Mouse (Mus musculus) lung, adult 18-20 months (tissue): ENCODE measurements around the gene Nagpa.

Source experiments
- DNase-seq, 2 experiments: peaks; one replicate each; pipeline ENCODE4 v3.0.0; 2022; ENCODE audit warnings: mixed read lengths in 2 of 2

The Nagpa gene

GRCm38 (mm10) chr16:5186234-5186633, 17.6 kb downstream of the Nagpa start:
- no peak for DNase-seq

- DNase-seq, result peak in 1 of 2 experiments; percentile 9
Measured at GRCm38 (mm10) chr16:5185691-5186090, 18.1 kb downstream of the Nagpa start.

DNA sequence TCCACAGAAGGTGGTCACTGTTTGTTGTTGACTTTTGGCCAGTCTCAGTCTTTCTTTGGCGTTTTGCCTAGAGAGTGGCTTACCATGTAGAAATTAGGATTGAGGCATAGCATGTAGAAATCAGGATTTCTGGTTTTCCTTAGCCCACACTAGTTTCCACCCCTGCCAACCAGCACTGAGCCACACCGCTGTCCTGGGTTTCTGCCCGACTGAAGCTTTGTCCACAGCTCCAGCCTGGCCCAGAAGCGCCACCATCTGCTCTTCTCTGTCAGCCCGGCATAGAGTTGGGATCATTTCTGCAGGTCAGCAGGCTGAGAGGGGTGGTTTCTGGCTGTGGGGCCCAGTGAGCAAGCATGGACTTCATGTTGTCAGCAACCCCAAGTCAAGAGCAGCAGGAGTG, 18.9 kb downstream of the Nagpa start:
- no peak for DNase-seq

GRCm38 (mm10) chr16:5184101-5184500, 19.7 kb downstream of the Nagpa start:
- DNase-seq, result no peak

DNA sequence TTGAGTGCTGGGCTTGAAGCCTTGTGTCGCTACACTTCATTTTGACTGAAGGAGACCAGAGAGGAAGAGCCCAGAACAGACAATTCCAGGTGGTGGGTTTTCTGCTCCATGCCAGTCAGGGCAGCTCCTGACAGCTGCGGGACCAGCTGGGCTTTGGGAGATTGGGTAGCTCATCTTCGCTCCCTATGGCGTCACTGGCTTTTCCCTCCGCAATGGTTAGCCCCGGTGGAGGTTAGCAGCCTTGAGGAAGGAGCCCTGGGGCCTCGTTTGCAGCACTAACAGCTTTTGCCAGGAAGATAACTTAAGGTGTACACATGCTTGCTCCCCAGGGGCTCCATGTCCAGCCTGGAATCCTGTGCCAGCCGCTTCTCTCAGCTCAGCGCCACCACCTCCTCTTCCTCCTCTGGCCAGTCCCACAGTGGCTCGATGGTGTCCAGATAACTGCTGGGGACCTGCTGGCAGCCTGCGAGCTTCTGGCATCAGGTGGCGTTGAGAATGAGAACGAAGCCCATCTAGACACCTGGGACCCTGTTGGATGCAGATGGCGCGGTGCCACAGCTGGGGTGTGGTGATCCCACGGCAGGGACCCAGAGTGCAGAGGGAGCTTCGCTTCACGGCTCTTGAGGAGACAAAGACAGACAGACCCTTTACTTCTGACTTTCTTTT, 20.4 kb downstream of the Nagpa start:
- no peak for DNase-seq

DNA sequence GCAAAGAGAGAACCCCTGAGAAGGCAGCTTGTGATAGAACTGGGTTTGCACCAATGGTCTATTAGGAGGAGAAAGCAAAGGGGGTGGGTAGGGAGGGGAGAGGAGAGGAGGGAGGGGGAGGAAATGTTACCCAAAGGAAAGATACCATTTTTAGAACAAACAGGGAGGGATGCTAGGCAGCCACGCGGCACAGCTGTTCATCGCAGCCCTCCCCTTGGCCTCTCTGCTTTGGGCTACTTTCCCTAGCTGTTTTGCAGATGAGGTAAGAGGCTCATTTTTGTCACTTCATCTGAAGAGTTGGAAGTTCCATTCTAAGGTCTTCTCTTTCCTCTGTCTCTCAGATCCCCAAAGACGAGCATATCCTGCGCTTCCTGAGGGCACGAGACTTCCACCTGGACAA, 31.2 kb downstream of the Nagpa start:
- no peak for DNase-seq

DNA sequence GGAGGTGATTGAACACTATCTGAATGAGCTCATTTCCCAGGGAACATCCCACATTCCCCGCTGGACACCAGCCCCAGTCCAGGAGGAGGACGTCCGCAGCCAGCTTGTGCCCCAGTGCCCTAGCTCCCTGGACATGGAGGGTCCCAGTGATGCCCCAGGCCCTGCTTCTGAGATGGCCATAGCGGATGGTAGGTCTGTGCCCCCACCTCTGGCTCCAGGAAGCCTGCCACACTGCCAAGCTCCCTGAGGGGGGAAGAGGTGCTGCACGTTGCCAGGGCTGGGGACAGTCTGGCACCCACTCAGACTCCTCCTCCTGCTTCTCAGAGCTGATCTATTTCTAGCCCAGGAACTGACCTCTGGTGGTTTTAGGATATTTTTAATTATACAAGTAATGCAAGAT, 35.0 kb downstream of the Nagpa start:
- DNase-seq, result no peak

DNA sequence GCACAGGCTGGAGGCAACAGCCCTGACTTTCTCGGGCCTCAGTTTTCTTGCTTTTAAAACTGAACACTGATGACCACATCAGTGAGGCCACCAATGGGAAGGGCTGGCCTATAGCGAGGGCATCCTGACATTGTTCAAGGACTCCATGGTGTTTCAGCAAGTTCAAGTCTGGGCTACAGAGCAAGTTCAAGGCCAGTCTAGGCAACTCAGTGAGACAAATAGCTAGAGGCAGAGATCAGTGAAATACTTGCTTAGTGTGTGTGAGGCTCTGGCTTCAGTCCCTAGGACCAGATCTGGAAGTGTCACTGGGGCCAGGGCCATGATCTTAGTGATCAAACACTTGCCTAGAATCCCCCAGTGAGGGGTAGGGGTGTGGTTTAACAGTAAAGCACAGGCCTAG, 35.8 kb downstream of the Nagpa start:
- DNase-seq, result no peak

GRCm38 (mm10) chr16:5164327-5164726, 39.5 kb downstream of the Nagpa start:
- no peak for DNase-seq

- DNase-seq, result no peak
Measured at GRCm38 (mm10) chr16:5159248-5159647, 44.6 kb downstream of the Nagpa start.

GRCm38 (mm10) chr16:5157113-5157512, 46.7 kb downstream of the Nagpa start:
- no peak for DNase-seq

- no peak for DNase-seq
Measured at GRCm38 (mm10) chr16:5156495-5156894, 47.3 kb downstream of the Nagpa start.

DNA sequence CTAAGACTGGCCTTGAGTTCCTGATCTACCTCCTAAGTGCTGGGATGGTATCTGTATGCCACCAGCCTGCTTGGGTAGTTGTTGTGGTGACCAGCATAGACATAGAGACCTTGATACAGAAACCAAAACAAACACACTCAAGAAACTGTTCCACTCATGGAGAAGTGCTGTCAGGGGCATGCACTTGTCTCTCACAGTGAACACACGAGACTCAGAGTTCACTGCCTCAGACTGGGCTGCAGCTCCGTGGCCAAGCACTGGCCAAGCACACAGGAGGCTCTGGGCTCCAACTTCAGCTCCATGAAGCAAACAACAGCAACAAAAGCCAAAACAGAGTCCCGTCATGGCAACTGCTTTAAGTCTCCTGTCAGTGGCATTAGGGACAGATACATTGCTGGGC, 48.8 kb downstream of the Nagpa start:
- peak; percentile 24 to 52 for DNase-seq

DNA sequence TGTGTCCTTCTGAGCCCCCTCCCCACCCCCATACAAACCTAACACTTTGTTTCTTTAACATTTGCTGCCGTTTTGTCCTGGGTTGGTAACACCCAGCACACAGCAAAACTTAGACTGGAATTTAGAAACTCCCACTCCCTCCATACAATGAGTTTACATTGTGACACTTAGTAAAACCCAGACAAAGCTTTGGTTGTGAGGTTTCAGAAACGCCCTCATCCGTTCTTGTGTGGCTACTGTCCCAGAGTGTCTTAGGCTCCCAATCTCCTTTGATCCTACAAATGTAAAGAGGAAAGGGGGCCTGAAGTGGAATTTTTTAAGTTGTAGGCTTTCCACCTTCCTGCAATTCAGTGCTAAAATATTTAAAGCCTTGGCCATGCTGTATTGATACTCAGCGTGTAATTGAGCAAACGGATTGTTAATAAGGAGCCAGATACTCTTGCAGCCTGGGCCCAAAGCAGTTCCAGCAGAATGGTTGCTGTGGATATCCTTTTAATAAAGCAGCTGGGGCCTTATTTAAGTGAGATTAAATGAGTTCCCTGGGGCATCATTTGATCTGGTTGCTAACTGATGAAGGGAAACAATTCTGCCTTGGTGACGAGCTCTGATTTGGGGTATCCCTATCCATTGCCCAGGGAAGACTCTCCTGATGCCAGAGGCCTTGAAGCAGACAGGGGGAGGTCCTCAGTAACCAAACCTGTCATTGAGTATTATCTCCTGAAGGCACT, 50.3 kb downstream of the Nagpa start:
- DNase-seq, result no peak

GRCm38 (mm10) chr16:5150544-5150943, 53.3 kb downstream of the Nagpa start:
- no peak for DNase-seq

DNA sequence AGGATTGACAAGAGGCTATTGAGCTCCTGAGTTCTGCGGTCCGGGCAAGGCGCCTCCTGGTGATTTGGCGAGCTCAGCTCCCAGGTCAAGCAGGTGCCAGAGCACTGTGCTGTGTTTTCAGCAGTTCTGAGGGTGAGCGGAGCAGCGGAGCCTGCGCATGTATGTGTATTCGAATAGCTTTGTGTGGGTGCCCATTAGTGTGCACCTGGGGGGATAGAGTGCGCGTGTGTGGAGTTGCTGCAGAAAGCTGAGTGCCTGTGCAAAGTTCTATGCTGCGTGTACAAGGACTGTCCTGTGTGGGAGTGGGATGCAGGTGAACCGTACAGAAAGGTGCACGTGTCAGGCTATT, 56.8 kb downstream of the Nagpa start, which contains the start of gene Sec14l5:
Gene Sec14l5, plus strand, starts transcription at position 73 of the 349 bp plus-strand sequence.
- no peak for DNase-seq

DNA sequence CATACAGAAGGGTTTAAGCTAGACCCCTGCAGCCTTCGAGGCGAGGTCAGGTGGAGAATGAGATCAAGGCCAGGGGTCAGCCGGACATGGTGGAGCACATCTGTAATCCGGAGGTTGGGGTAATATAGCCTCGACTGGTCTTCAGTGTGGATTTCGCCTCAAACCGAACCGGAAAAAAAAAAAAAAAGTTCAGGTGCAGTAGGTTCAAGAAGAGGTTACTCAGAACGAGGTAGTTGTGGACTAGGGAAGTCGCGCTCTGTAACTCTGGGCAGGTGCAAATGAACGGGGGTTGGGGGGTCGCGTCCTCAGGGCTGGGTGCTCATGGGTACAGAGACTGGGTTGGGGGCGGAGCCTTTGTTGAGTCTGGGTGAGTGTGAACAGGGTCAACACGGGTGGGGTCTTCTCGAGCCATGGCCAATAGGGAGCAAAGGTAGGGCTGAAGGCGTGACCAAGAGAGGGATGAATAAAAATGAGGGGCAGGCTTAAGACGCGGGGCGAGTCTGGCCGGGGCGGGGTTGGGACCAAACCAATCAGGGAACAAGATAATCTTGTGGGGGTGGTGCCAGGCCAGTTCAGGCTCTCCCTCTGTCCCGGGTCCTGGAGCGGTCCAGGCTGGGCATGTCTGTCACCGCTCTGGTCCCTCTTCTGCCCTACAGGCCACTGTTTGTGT, 57.3 kb downstream of the Nagpa start:
- DNase-seq, result peak; percentile 88 to 92

- DNase-seq, result peak; percentile 49 to 74
Measured at GRCm38 (mm10) chr16:5145570-5145969, 58.2 kb downstream of the Nagpa start.
